Mouse (Mus musculus) spleen, postnatal 14 days (tissue): ENCODE measurements around the gene 1190002N15Rik.

Experiments used
- DNase-seq, 2 experiments: peaks; one replicate each; pipeline ENCODE4 v3.0.0; 2021 to 2022; ENCODE audit warnings: low spot score in 2 of 2

The 1190002N15Rik gene

GRCm38 (mm10) chr9:94529987-94530386 is 7.9 kb downstream of the 1190002N15Rik start:
- DNase-seq, result no peak

- DNase-seq, result no peak
Observed at GRCm38 (mm10) chr9:94529146-94529746, 8.6 kb downstream of the 1190002N15Rik start.

- no peak for DNase-seq
Observed at GRCm38 (mm10) chr9:94526473-94526872, 11.4 kb downstream of the 1190002N15Rik start.

GRCm38 (mm10) chr9:94512246-94512645 is 25.6 kb downstream of the 1190002N15Rik start:
- no peak for DNase-seq

GRCm38 (mm10) chr9:94511139-94511538 is 26.7 kb downstream of the 1190002N15Rik start:
- no peak for DNase-seq

GRCm38 (mm10) chr9:94506980-94507379 is 30.9 kb downstream of the 1190002N15Rik start:
- no peak for DNase-seq

GRCm38 (mm10) chr9:94491467-94491866 is 46.4 kb downstream of the 1190002N15Rik start:
- no peak for DNase-seq

- no peak for DNase-seq
Observed at GRCm38 (mm10) chr9:94487976-94488375, 49.9 kb downstream of the 1190002N15Rik start.

- no peak for DNase-seq
Observed at GRCm38 (mm10) chr9:94483291-94483879, 54.5 kb downstream of the 1190002N15Rik start.

- DNase-seq, result no peak
Observed at GRCm38 (mm10) chr9:94482215-94482975, 55.5 kb downstream of the 1190002N15Rik start.

- no peak for DNase-seq
Observed at GRCm38 (mm10) chr9:94481057-94481456, 56.8 kb downstream of the 1190002N15Rik start.

- no peak for DNase-seq
Observed at GRCm38 (mm10) chr9:94479382-94479781, 58.5 kb downstream of the 1190002N15Rik start.

GRCm38 (mm10) chr9:94478954-94479353 is 58.9 kb downstream of the 1190002N15Rik start:
- no peak for DNase-seq

- no peak for DNase-seq
Observed at GRCm38 (mm10) chr9:94475973-94476372, 61.9 kb downstream of the 1190002N15Rik start.

GRCm38 (mm10) chr9:94473898-94474297 is 64.0 kb downstream of the 1190002N15Rik start:
- DNase-seq, result no peak

GRCm38 (mm10) chr9:94472963-94473582 is 64.8 kb downstream of the 1190002N15Rik start:
- no peak for DNase-seq

- DNase-seq, result no peak
Observed at GRCm38 (mm10) chr9:94471485-94471884, 66.4 kb downstream of the 1190002N15Rik start.
